Mouse (Mus musculus): Measurements from ENCODE around the gene Hsd17b12. TPM values are rescaled to one million over a fixed set of nuclear protein-coding genes. Genes with fewer than 3 reads are reported as not detected.

Hsd17b12 gene
- polyA plus RNA-seq (2016; fragmentation: Nextera tagmentation; extraction: Ambion mirVana), result 96.7 and 98.2 TPM in 2 replicates

DNA sequence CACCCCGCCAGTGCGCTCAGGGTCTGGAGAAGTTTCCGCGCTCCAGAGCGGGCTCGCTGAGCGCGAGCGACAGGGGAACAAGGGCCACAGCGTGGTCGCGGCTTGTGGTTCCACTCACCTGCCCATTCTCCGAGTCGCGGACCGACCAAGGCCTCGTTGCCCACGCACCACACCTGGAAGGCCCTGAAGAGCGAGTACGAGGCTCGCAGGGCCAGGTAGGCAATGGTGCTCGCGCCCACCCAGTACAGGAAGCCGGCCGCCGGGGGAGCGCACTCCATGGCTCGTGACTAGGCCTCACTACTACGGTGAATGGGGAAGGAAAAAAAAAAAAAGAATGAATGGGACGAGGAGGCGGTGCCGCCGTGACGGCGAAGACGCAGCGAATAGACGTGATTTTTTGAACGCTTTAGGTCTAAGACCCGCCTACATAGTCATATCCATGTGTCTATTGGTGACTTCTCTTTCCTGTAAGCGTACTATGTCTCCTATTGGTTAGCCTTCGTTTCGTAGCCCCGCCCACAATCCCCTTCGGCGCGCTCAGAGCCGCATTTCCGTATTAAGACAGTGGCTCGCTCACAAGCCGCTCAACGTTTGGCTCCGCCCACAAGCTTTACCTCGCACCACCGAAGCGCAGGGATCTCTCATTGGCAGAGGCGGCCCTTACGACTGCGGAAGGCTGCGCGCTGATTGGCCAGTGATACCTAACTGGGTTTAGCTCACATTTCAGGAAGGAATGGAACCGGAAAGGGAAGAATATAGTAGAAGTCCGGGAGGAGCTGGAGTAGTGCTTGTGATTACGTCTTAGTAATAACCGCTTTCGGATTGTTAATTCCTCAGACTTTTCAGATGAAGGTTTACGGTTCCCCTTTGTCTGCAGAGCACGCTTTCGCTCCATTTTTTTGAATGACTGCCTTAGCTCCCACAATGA lies at the start of gene Hsd17b12:
TSS of gene Hsd17b12 (minus strand) at position 373 of the 928 bp plus-strand sequence.
- peak; percentile 100 for ATAC-seq (ENCODE audit: insufficient number of reproducible peaks, insufficient read depth, low FRiP score, low TSS enrichment, low read depth)
- Histone ChIP-seq H3K27me3 (no peaks in the 10 kb centered on the region), H3K4me3 (replicated peaks) (peak within 1 kb of the TSS; percentile 84), H3K4me2 (peak within 1 kb of the TSS; percentile 70), H3K9ac (replicated peaks) (peak within 1 kb of the TSS; percentile 90), H3K4me1 (replicated peaks) (peaks cover 11% of the 10 kb centered on the region), H3K36me3 (no peaks in the 10 kb centered on the region; the same call in 1 of the 2 replicates), H3K9me3 (no peaks in the 10 kb centered on the region), H3K27ac (peak within 1 kb of the TSS; percentile 94)
- under 1% methylated on average over 69 of the region's 69 CpGs for WGBS

DNA sequence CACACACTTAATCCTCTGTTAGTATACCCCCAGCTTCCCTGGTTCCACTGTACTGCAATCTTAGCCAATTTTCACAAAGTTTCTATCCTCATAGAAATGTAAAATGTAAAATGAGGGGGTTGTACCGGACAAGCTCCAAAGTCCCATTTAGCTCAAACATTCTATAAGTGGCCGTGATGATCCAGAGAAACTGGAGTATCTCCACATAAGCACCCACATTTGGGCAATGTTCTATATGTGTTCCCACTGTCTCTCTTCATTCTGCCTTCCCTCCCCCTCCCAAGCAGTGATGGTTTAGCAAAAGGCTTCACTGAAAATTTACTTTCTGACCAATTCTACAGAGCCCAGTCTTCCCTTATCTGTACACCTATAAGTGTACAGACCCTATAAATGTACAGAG lies 27.1 kb upstream of the Hsd17b12 start:
- no peak overlapping the region for H3K27ac ChIP-seq
- H3K27me3 ChIP-seq, result peaks cover 20% of the 10 kb centered on the region
- no peaks in the 10 kb centered on the region for H3K9me3 ChIP-seq
- 89% methylated on average over 2 of the region's 2 CpGs for WGBS
- H3K4me2 ChIP-seq, result no peak overlapping the region
- no peaks in the 10 kb centered on the region for H3K36me3 ChIP-seq
- no peak overlapping the region for H3K9ac ChIP-seq (replicated peaks)
- no peaks in the 10 kb centered on the region for H3K4me1 ChIP-seq (replicated peaks)
- ATAC-seq (ENCODE audit: insufficient number of reproducible peaks, insufficient read depth, low FRiP score, low TSS enrichment, low read depth), result no peak
- H3K4me3 ChIP-seq (replicated peaks), result no peak overlapping the region

DNA sequence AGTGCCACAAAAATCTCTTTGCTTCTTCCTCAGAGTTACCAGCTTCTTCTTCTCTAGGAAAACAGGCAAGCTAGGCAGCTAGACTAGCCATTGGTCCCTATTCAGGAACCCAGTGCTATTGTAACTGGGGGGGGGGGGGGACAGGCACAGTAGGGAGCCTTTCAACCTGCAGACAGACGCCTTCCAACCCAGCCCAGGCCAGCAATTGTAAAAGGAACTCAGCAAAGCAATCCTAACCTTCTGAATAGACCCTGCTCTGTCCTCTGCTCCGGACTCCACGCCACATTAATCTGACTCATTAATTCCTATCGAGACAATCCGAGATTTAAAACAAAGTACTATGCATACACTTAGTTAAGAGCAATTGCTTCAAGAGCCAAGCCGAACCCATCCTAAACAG lies 26.4 kb upstream of the Hsd17b12 start:
- Histone ChIP-seq H3K36me3 (no peaks in the 10 kb centered on the region), H3K27ac (no peak overlapping the region), H3K4me1 (replicated peaks) (no peaks in the 10 kb centered on the region), H3K9me3 (no peaks in the 10 kb centered on the region), H3K9ac (replicated peaks) (no peak overlapping the region), H3K4me2 (no peak overlapping the region), H3K4me3 (replicated peaks) (no peak overlapping the region), H3K27me3 (peaks cover 20% of the 10 kb centered on the region)
- 40% methylated on average over 6 of the region's 6 CpGs for WGBS
- ATAC-seq (ENCODE audit: insufficient number of reproducible peaks, insufficient read depth, low FRiP score, low TSS enrichment, low read depth), result no peak

DNA sequence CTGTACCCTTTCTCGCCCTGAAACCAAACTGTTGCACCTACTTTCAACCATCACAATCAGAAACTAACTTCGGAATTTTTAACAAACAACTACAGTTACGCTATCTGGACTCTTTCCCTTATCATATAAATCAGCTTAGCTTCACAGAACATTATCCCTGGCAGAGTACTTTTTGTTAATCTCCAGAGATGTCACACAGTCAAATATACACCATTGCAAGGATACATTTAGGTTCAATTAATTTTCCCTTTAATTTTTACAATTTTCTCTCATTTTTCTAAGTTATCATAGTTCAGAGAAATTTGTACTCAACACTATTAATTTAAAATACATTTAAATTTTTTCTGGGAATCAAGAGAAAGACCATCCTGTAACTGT lies 21.3 kb upstream of the Hsd17b12 start:
- peaks cover 12% of the 10 kb centered on the region for H3K4me1 ChIP-seq (replicated peaks)
- peaks cover 12% of the 10 kb centered on the region for H3K27me3 ChIP-seq
- 1% methylated on average over 3 of the region's 3 CpGs for WGBS
- H3K9ac ChIP-seq (replicated peaks), result no peak overlapping the region; the same call in 1 of the 2 replicates
- peak overlapping the region; percentile 72 for H3K4me3 ChIP-seq (replicated peaks)
- no peaks in the 10 kb centered on the region for H3K36me3 ChIP-seq
- H3K27ac ChIP-seq, result no peak overlapping the region
- no peak for ATAC-seq (ENCODE audit: insufficient number of reproducible peaks, insufficient read depth, low FRiP score, low TSS enrichment, low read depth)
- no peaks in the 10 kb centered on the region for H3K9me3 ChIP-seq
- H3K4me2 ChIP-seq, result peak overlapping the region; percentile 62

DNA sequence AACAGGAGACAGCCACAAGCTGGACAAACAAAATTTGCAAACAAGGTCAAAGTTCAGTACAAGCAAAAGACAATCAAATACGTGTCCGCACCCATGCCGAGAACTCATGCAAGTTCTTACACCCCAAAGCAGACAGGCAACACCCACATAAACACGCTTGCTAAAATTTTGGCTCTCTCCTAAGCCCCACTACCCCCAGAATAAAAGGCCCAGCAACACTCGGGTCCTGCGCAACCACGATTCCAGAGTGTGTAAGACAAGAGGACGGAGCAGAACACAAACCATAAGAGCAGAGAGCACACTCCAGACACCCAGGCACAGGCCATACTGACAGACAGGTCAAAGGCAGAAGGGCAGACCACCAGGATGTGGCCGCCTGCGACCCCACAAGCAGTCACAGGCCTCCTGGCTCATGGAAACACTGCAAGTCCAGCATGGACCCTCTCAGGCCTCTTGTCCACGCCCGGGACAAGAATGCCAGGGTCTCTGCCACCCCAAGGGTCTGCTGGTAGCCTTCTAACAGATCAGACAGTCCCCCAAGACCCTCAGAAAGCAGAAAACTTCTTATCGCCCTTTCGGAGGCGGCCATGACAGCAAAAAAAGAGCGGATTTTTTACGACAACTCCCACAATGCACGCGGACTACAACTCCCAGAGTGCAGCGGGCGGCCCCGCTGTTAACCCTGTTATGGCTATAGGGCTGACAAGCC lies 20.7 kb upstream of the Hsd17b12 start:
- peak overlapping the region; percentile 72 for H3K4me3 ChIP-seq (replicated peaks)
- H3K9ac ChIP-seq (replicated peaks), result peak overlapping the region; percentile 86
- H3K27ac ChIP-seq, result no peak overlapping the region
- 3% methylated on average over 22 of the region's 22 CpGs for WGBS
- peak overlapping the region; percentile 62 for H3K4me2 ChIP-seq
- ATAC-seq (ENCODE audit: insufficient number of reproducible peaks, insufficient read depth, low FRiP score, low TSS enrichment, low read depth), result peak; percentile 97
- H3K9me3 ChIP-seq, result no peaks in the 10 kb centered on the region
- peaks cover 9% of the 10 kb centered on the region for H3K27me3 ChIP-seq
- H3K4me1 ChIP-seq (replicated peaks), result peaks cover 12% of the 10 kb centered on the region
- no peaks in the 10 kb centered on the region for H3K36me3 ChIP-seq

DNA sequence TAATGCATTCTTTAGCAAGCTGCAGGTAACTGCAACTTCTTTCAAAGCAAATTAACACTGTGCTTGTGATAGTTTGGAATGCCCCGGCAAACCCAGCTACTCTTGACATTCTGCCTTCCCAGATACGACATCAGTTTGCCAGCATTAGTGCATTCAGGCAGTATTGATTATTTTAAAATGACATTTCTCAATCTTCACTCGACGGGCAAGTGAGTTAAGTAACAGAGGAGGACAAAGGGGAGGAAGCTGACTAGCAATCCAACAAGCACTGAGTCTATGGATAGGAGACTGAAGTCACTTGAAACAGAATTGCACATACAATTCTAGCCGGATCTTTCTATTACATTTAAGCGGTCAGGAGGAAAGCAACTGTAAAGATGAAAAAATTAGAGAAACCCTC lies 19.5 kb upstream of the Hsd17b12 start:
- Histone ChIP-seq H3K4me2 (peak overlapping the region; percentile 62), H3K9me3 (no peaks in the 10 kb centered on the region), H3K27ac (no peak overlapping the region), H3K36me3 (no peaks in the 10 kb centered on the region), H3K4me3 (replicated peaks) (no peak overlapping the region), H3K27me3 (no peaks in the 10 kb centered on the region), H3K4me1 (replicated peaks) (peaks cover 12% of the 10 kb centered on the region), H3K9ac (replicated peaks) (no peak overlapping the region)
- ATAC-seq (ENCODE audit: insufficient number of reproducible peaks, insufficient read depth, low FRiP score, low TSS enrichment, low read depth), result no peak
- 87% methylated on average over 6 of the region's 6 CpGs for WGBS

DNA sequence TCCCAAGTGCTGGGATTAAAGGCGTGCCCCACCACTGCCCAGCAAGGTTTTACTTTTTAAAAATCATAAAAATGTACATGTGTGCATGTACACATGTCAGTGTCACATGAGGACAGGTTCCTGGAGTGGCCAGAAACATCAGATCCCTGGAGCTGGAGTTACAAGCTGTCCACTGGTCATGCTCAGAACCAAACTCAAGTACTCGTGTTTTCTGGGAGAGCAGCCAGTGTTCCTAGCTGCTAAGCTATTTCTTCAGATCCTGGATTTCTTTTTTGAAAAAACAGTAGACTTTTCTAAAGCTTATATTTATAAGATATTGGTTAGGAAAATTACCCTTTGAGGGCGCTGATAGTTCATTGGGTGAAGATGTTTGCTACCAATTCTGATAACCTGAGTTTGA lies 18.6 kb upstream of the Hsd17b12 start:
- no peak for ATAC-seq (ENCODE audit: insufficient number of reproducible peaks, insufficient read depth, low FRiP score, low TSS enrichment, low read depth)
- Histone ChIP-seq H3K36me3 (no peaks in the 10 kb centered on the region), H3K4me1 (replicated peaks) (peaks cover 12% of the 10 kb centered on the region), H3K27ac (no peak overlapping the region), H3K4me2 (no peak overlapping the region), H3K9ac (replicated peaks) (no peak overlapping the region), H3K9me3 (no peaks in the 10 kb centered on the region), H3K4me3 (replicated peaks) (no peak overlapping the region), H3K27me3 (no peaks in the 10 kb centered on the region)
- 89% methylated on average over 3 of the region's 3 CpGs for WGBS

DNA sequence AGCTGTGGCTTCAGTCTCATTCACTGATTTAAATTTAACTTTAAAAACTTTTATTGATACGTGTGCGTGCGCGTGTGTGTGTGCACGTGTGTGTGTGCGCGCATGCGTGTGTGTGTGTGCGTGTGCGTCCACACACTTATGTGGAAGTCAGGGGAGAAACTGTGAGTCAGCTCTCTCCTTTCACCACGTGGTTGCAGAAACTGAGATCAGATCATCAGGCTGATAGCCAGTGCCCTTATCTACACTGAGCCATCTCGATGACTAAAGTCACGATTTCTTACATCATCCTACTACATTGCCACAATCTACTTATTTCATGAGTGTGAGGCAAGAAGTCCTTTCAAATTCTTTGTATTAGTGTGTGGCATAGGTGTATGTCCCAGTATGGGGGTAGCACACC lies 15.8 kb upstream of the Hsd17b12 start:
- 93% methylated on average over 13 of the region's 13 CpGs for WGBS
- no peak for ATAC-seq (ENCODE audit: insufficient number of reproducible peaks, insufficient read depth, low FRiP score, low TSS enrichment, low read depth)
- Histone ChIP-seq H3K9ac (replicated peaks) (no peak overlapping the region), H3K4me2 (no peak overlapping the region), H3K9me3 (no peaks in the 10 kb centered on the region), H3K27me3 (no peaks in the 10 kb centered on the region), H3K27ac (no peak overlapping the region), H3K4me1 (replicated peaks) (peaks cover 12% of the 10 kb centered on the region), H3K36me3 (no peaks in the 10 kb centered on the region), H3K4me3 (replicated peaks) (no peak overlapping the region)

DNA sequence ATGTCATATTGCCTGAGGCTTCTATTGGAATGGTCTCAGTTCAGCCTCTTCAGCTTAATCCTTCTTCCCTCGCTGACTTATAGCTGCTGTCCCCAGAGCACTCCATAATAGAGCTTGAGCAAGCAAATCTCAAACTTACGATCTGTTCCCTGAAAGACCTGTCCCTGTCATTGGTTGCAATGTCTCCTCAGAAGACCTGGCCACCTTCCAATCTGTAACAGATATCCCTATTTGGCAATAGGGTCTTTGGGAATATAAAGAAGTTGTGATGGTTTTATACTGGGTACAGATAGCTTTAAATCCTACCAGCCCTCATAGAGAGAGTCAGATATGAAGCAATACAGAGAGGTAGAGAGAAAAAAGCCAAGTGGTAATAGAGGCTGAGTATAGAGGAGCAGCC lies 5.4 kb upstream of the Hsd17b12 start:
- Histone ChIP-seq H3K4me2 (no peak overlapping the region), H3K27ac (no peak overlapping the region), H3K9me3 (no peaks in the 10 kb centered on the region), H3K36me3 (no peaks in the 10 kb centered on the region), H3K27me3 (peaks cover 5% of the 10 kb centered on the region; the same call in 1 of the 2 replicates), H3K9ac (replicated peaks) (no peak overlapping the region), H3K4me3 (replicated peaks) (no peak overlapping the region), H3K4me1 (replicated peaks) (no peaks in the 10 kb centered on the region)
- 68% methylated on average over 2 of the region's 2 CpGs for WGBS
- no peak for ATAC-seq (ENCODE audit: insufficient number of reproducible peaks, insufficient read depth, low FRiP score, low TSS enrichment, low read depth)

DNA sequence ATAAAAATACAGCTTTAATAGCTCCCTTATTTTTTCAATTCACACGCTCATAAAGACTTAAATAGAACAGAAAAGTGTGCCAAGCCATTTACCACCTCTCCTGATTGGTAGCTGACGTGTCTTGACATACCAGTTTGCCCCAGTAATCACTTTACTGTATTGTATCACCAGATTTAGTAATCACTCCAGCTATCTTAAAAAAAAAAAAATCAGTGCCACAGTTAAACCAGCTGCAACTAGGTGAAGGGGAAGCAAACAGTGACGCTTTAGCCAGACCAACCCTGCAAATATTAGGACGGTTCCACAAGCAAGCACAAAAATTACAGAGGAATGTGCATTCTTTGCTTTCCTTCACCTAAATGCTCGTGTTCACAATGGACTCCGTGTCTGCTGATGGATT lies 4.4 kb upstream of the Hsd17b12 start:
- no peak for ATAC-seq (ENCODE audit: insufficient number of reproducible peaks, insufficient read depth, low FRiP score, low TSS enrichment, low read depth)
- H3K27me3 ChIP-seq, result peaks cover 5% of the 10 kb centered on the region; the same call in 1 of the 2 replicates
- WGBS, result 68% methylated on average over 6 of the region's 6 CpGs
- no peaks in the 10 kb centered on the region for H3K36me3 ChIP-seq
- H3K9me3 ChIP-seq, result no peaks in the 10 kb centered on the region
- H3K4me3 ChIP-seq (replicated peaks), result no peak overlapping the region
- no peak overlapping the region for H3K4me2 ChIP-seq
- H3K4me1 ChIP-seq (replicated peaks), result no peaks in the 10 kb centered on the region
- no peak overlapping the region for H3K9ac ChIP-seq (replicated peaks)
- no peak overlapping the region for H3K27ac ChIP-seq

DNA sequence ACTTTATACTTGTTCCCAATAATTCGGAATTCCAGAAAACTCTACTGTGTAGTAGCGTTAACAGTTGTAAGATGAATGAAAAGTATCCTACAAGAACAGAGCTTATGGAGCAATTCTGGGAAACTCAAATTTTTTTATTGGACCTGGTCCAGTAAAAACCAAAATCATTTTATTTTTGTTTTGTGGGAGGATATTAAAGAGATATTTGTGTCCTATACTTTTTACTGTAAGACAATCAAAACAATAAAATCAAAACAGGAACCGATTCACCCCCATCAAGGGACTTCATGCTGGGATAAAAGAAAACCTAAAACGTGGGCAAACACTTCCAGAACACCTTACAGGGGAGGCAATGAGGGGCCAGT lies 738 bp upstream of the Hsd17b12 start:
- Histone ChIP-seq H3K36me3 (no peaks in the 10 kb centered on the region; the same call in 1 of the 2 replicates), H3K4me3 (replicated peaks) (peak overlapping the region; percentile 84), H3K27me3 (no peaks in the 10 kb centered on the region), H3K4me2 (peak overlapping the region; percentile 55), H3K9me3 (no peaks in the 10 kb centered on the region), H3K27ac (peak overlapping the region; percentile 42; the same call in 1 of the 2 replicates), H3K4me1 (replicated peaks) (peaks cover 10% of the 10 kb centered on the region), H3K9ac (replicated peaks) (no peak overlapping the region)
- ATAC-seq (ENCODE audit: insufficient number of reproducible peaks, insufficient read depth, low FRiP score, low TSS enrichment, low read depth), result no peak; the same call in 1 of the 2 replicates
- 21% methylated on average over 4 of the region's 4 CpGs for WGBS
